Mouse (Mus musculus) midbrain, embryonic 15.5 days (tissue): ENCODE results near the gene 9930104L06Rik. TPM values are rescaled to one million over a fixed set of nuclear protein-coding genes. Genes with fewer than 3 reads are reported as not detected.
A peak's percentile ranks its signal among the peaks of the same experiment; 100 is the strongest.

ENCODE experiments used
- ATAC-seq: fragments of 200-750 bp; cut with Nextera tagmentation; replicated peaks from 2 replicates; pipeline ENCODE4 v1.8.0; 2017; ENCODE audit warnings: moderate TSS enrichment
- H3K27ac ChIP-seq: fragments of 300-500 bp; sonication (generic); 2 replicates; pipeline ENCODE4 v1.5.1; 2015; ENCODE audit warnings: mild to moderate bottlenecking, inconsistent platforms
- H3K27me3 ChIP-seq: fragments of 300-500 bp; sonication (generic); replicated peaks from 2 replicates; pipeline ENCODE4 v1.6.1; 2015; ENCODE audit warnings: inconsistent platforms
- H3K36me3 ChIP-seq: fragments of 300-500 bp; sonication (generic); replicated peaks from 2 replicates; pipeline ENCODE4 v1.6.1; 2015; ENCODE audit warnings: inconsistent platforms
- H3K4me1 ChIP-seq: fragments of 300-500 bp; sonication (generic); 2 replicates; pipeline ENCODE4 v1.6.1; 2015; ENCODE audit warnings: inconsistent platforms
- H3K4me2 ChIP-seq: fragments of 300-500 bp; sonication (generic); 2 replicates; pipeline ENCODE4 v1.6.1; 2015; ENCODE audit warnings: inconsistent platforms, mild to moderate bottlenecking, moderate library complexity
- H3K4me3 ChIP-seq: fragments of 300-500 bp; sonication (generic); 2 replicates; pipeline ENCODE4 v1.5.1; 2015; ENCODE audit warnings: mild to moderate bottlenecking, inconsistent platforms
- H3K9ac ChIP-seq: fragments of 300-500 bp; sonication (generic); 2 replicates; pipeline ENCODE4 v1.6.1; 2015; ENCODE audit warnings: mild to moderate bottlenecking, inconsistent platforms
- H3K9me3 ChIP-seq: fragments of 300-500 bp; sonication (generic); 2 replicates; pipeline ENCODE4 v1.6.1; 2016; ENCODE audit warnings: inconsistent platforms
- WGBS: fragments of 180-500 bp; shearing (Covaris S2); methylation state at CpG from one replicate; pipeline ENCODE4 v1.1.7; 2015; ENCODE audit warnings: mixed read lengths; 5-methylcytosine and 5-hydroxymethylcytosine counted together
- polyA plus RNA-seq: library from polyadenylated mRNA; unstranded; fragments of >200 nt; fragmentation: Nextera tagmentation; extraction: Ambion mirVana; gene quantifications from 2 replicates; pipeline ENCODE4 v1.2.1, GENCODE M21; 2015

The 9930104L06Rik gene
- 14.3 and 16.9 TPM in 2 replicates for polyA plus RNA-seq

GRCm38 (mm10) chr4:124936613-124937471, at the start of gene 9930104L06Rik:
Gene 9930104L06Rik, plus strand, starts transcription at chr4:124937048.
- H3K27ac ChIP-seq: no peak within 1 kb of the TSS
- no peaks in the 10 kb centered on the region for H3K27me3 ChIP-seq
- no peaks in the 10 kb centered on the region for H3K9me3 ChIP-seq
- under 1% methylated on average over 52 of the region's 52 CpGs for WGBS
- peak within 1 kb of the TSS; percentile 54 for H3K9ac ChIP-seq
- peak; percentile 99 for ATAC-seq
- H3K36me3 ChIP-seq: peaks cover 14% of the 10 kb centered on the region; the same call in 1 of the 2 replicates
- peak within 1 kb of the TSS; percentile 85 for H3K4me2 ChIP-seq
- H3K4me3 ChIP-seq: peak within 1 kb of the TSS; percentile 66
- peaks cover 23% of the 10 kb centered on the region for H3K4me1 ChIP-seq

GRCm38 (mm10) chr4:124888702-124889101, 48.1 kb upstream of the 9930104L06Rik start:
- ATAC-seq: no peak
- 67% methylated on average over 7 of the region's 7 CpGs for WGBS

GRCm38 (mm10) chr4:124889935-124890334, 46.9 kb upstream of the 9930104L06Rik start:
- no peak overlapping the region for H3K27ac ChIP-seq
- no peaks in the 10 kb centered on the region for H3K36me3 ChIP-seq
- 86% methylated on average over 2 of the region's 2 CpGs for WGBS
- H3K9ac ChIP-seq: no peak overlapping the region
- H3K4me1 ChIP-seq: peaks cover 17% of the 10 kb centered on the region
- no peak overlapping the region for H3K4me3 ChIP-seq
- H3K9me3 ChIP-seq: no peaks in the 10 kb centered on the region
- peaks cover 26% of the 10 kb centered on the region; the same call in 1 of the 2 replicates for H3K27me3 ChIP-seq
- H3K4me2 ChIP-seq: no peak overlapping the region
- ATAC-seq: no peak

More at GRCm38 (mm10) chr4:124888702-124889101, 48.1 kb upstream of the 9930104L06Rik start:
- no peak overlapping the region for H3K4me3 ChIP-seq
- H3K4me1 ChIP-seq: peaks cover 5% of the 10 kb centered on the region
- no peak overlapping the region for H3K9ac ChIP-seq
- H3K27ac ChIP-seq: no peak overlapping the region
- H3K27me3 ChIP-seq: peaks cover 23% of the 10 kb centered on the region; the same call in 1 of the 2 replicates
- H3K36me3 ChIP-seq: no peaks in the 10 kb centered on the region
- H3K4me2 ChIP-seq: no peak overlapping the region
- H3K9me3 ChIP-seq: no peaks in the 10 kb centered on the region

GRCm38 (mm10) chr4:124890831-124891230, 46.0 kb upstream of the 9930104L06Rik start:
- H3K4me1 ChIP-seq: peaks cover 21% of the 10 kb centered on the region
- no peaks in the 10 kb centered on the region for H3K9me3 ChIP-seq
- H3K4me2 ChIP-seq: no peak overlapping the region
- peaks cover 21% of the 10 kb centered on the region; the same call in 1 of the 2 replicates for H3K27me3 ChIP-seq
- no peaks in the 10 kb centered on the region for H3K36me3 ChIP-seq
- no peak for ATAC-seq
- no peak overlapping the region for H3K27ac ChIP-seq
- H3K4me3 ChIP-seq: no peak overlapping the region
- WGBS: 77% methylated on average over 5 of the region's 5 CpGs
- H3K9ac ChIP-seq: no peak overlapping the region

- peak overlapping the region; percentile 52 for H3K4me3 ChIP-seq
- peaks cover 28% of the 10 kb centered on the region for H3K4me1 ChIP-seq
- peak overlapping the region; percentile 71 for H3K4me2 ChIP-seq
- H3K27ac ChIP-seq: 0 out of 2 replicates have a peak overlapping the region, but pooled peaks have one; percentile 20
- H3K9ac ChIP-seq: no peak overlapping the region
- no peaks in the 10 kb centered on the region for H3K36me3 ChIP-seq
- no peaks in the 10 kb centered on the region for H3K9me3 ChIP-seq
- H3K27me3 ChIP-seq: peaks cover 19% of the 10 kb centered on the region; the same call in 1 of the 2 replicates
- no peak for ATAC-seq
- 29% methylated on average over 6 of the region's 6 CpGs for WGBS
Measured at GRCm38 (mm10) chr4:124893769-124894168, 43.1 kb upstream of the 9930104L06Rik start.

- peak overlapping the region; percentile 71 for H3K4me2 ChIP-seq
- peak overlapping the region; percentile 52 for H3K4me3 ChIP-seq
- no peaks in the 10 kb centered on the region for H3K36me3 ChIP-seq
- H3K27ac ChIP-seq: peak overlapping the region; percentile 20; the same call in 1 of the 2 replicates
- peak overlapping the region; percentile 59 for H3K9ac ChIP-seq
- WGBS: under 1% methylated on average over 79 of the region's 83 CpGs
- H3K4me1 ChIP-seq: peaks cover 35% of the 10 kb centered on the region
- peaks cover 19% of the 10 kb centered on the region; the same call in 1 of the 2 replicates for H3K27me3 ChIP-seq
- ATAC-seq: peak; percentile 83
- H3K9me3 ChIP-seq: no peaks in the 10 kb centered on the region
Measured at GRCm38 (mm10) chr4:124894508-124895428, 42.1 kb upstream of the 9930104L06Rik start.

- Histone ChIP-seq H3K27ac (no peak overlapping the region), H3K9me3 (no peaks in the 10 kb centered on the region), H3K27me3 (peaks cover 7% of the 10 kb centered on the region; the same call in 1 of the 2 replicates), H3K4me2 (no peak overlapping the region), H3K4me3 (no peak overlapping the region), H3K4me1 (peaks cover 47% of the 10 kb centered on the region), H3K9ac (no peak overlapping the region), H3K36me3 (no peaks in the 10 kb centered on the region)
- no peak for ATAC-seq
- 14% methylated on average over 10 of the region's 10 CpGs for WGBS
Measured at GRCm38 (mm10) chr4:124898428-124898827, 38.4 kb upstream of the 9930104L06Rik start.

- Histone ChIP-seq H3K4me1 (peaks cover 33% of the 10 kb centered on the region), H3K4me2 (no peak overlapping the region), H3K9ac (no peak overlapping the region), H3K27me3 (peaks cover 2% of the 10 kb centered on the region; the same call in 1 of the 2 replicates), H3K36me3 (no peaks in the 10 kb centered on the region), H3K9me3 (no peaks in the 10 kb centered on the region), H3K27ac (no peak overlapping the region), H3K4me3 (no peak overlapping the region)
- no peak for ATAC-seq
- WGBS: 48% methylated on average over 5 of the region's 5 CpGs
Measured at GRCm38 (mm10) chr4:124899906-124900305, 36.9 kb upstream of the 9930104L06Rik start.

GRCm38 (mm10) chr4:124905417-124905816, 31.4 kb upstream of the 9930104L06Rik start:
- Histone ChIP-seq H3K4me3 (no peak overlapping the region), H3K36me3 (no peaks in the 10 kb centered on the region), H3K9ac (no peak overlapping the region), H3K9me3 (no peaks in the 10 kb centered on the region), H3K4me1 (peaks cover 29% of the 10 kb centered on the region), H3K27me3 (no peaks in the 10 kb centered on the region; the same call in 1 of the 2 replicates), H3K27ac (peak overlapping the region; percentile 81), H3K4me2 (no peak overlapping the region)
- WGBS: 72% methylated on average over 4 of the region's 4 CpGs
- ATAC-seq: no peak

- Histone ChIP-seq H3K4me1 (peaks cover 28% of the 10 kb centered on the region), H3K9ac (no peak overlapping the region), H3K27me3 (no peaks in the 10 kb centered on the region; the same call in 1 of the 2 replicates), H3K36me3 (no peaks in the 10 kb centered on the region), H3K4me2 (peak overlapping the region; percentile 40), H3K4me3 (peak overlapping the region; percentile 14), H3K27ac (peak overlapping the region; percentile 81), H3K9me3 (no peaks in the 10 kb centered on the region)
- WGBS: 5% methylated on average over 21 of the region's 21 CpGs
- ATAC-seq: peak; percentile 88
Measured at GRCm38 (mm10) chr4:124905971-124906822, 30.7 kb upstream of the 9930104L06Rik start.

GRCm38 (mm10) chr4:124928102-124928501, 8.7 kb upstream of the 9930104L06Rik start:
- Histone ChIP-seq H3K4me2 (no peak overlapping the region), H3K9me3 (no peaks in the 10 kb centered on the region), H3K27me3 (no peaks in the 10 kb centered on the region), H3K4me1 (no peaks in the 10 kb centered on the region), H3K4me3 (no peak overlapping the region), H3K36me3 (peaks cover 4% of the 10 kb centered on the region; the same call in 1 of the 2 replicates), H3K9ac (no peak overlapping the region), H3K27ac (no peak overlapping the region)
- no peak for ATAC-seq
- WGBS: 90% methylated on average over 5 of the region's 5 CpGs
